Mouse (Mus musculus) embryo, embryonic 10.5 days (tissue): ENCODE data around the gene Podn.

Source experiments
- DNase-seq: peaks from one replicate; pipeline ENCODE4 v3.0.0-alpha.2; 2015; ENCODE audit warnings: low spot score

Podn gene

GRCm38 (mm10) chr4:108005328-108005727 lies 90.9 kb downstream of the Podn start:
- no peak for DNase-seq

- DNase-seq, result no peak
These were observed 96.9 kb downstream of the Podn start for GRCm38 (mm10) chr4:107999380-107999779.

GRCm38 (mm10) chr4:107998641-107999332 lies 97.5 kb downstream of the Podn start:
- DNase-seq, result no peak

- DNase-seq, result no peak
These were observed 99.7 kb downstream of the Podn start for GRCm38 (mm10) chr4:107996418-107996986.

- DNase-seq, result no peak
These were observed 100.5 kb downstream of the Podn start for GRCm38 (mm10) chr4:107995727-107996126.

- DNase-seq, result no peak
These were observed 101.2 kb downstream of the Podn start for GRCm38 (mm10) chr4:107995011-107995410.

- no peak for DNase-seq
These were observed 104.4 kb downstream of the Podn start for GRCm38 (mm10) chr4:107991879-107992278.

GRCm38 (mm10) chr4:107990818-107991217 lies 105.4 kb downstream of the Podn start:
- DNase-seq, result no peak

- DNase-seq, result no peak
These were observed 107.3 kb downstream of the Podn start for GRCm38 (mm10) chr4:107988931-107989330.

- DNase-seq, result no peak
These were observed 109.7 kb downstream of the Podn start for GRCm38 (mm10) chr4:107986386-107987168.

- DNase-seq, result no peak
These were observed 110.4 kb downstream of the Podn start for GRCm38 (mm10) chr4:107985812-107986211.

- DNase-seq, result peak; percentile 52
These were observed 111.8 kb downstream of the Podn start for GRCm38 (mm10) chr4:107984282-107984981.

GRCm38 (mm10) chr4:107983717-107984116 lies 112.5 kb downstream of the Podn start:
- DNase-seq, result no peak

- DNase-seq, result no peak
These were observed 116.1 kb downstream of the Podn start for GRCm38 (mm10) chr4:107980002-107980600.

GRCm38 (mm10) chr4:107979530-107979929 lies 116.7 kb downstream of the Podn start:
- DNase-seq, result peak; percentile 56

GRCm38 (mm10) chr4:107977593-107977992 lies 118.7 kb downstream of the Podn start:
- DNase-seq, result no peak

GRCm38 (mm10) chr4:107975004-107975403 lies 121.2 kb downstream of the Podn start:
- no peak for DNase-seq

- no peak for DNase-seq
These were observed 121.7 kb downstream of the Podn start for GRCm38 (mm10) chr4:107974527-107974926.

GRCm38 (mm10) chr4:107971162-107971561 lies 125.1 kb downstream of the Podn start:
- no peak for DNase-seq

- DNase-seq, result no peak
These were observed 126.5 kb downstream of the Podn start for GRCm38 (mm10) chr4:107969781-107970180.

- DNase-seq, result no peak
These were observed 128.1 kb downstream of the Podn start, which contains the start of gene Slc1a7 for GRCm38 (mm10) chr4:107967966-107968682. TSS of gene Slc1a7 (plus strand) at chr4:107968332.
